In the genomic region with DNA sequence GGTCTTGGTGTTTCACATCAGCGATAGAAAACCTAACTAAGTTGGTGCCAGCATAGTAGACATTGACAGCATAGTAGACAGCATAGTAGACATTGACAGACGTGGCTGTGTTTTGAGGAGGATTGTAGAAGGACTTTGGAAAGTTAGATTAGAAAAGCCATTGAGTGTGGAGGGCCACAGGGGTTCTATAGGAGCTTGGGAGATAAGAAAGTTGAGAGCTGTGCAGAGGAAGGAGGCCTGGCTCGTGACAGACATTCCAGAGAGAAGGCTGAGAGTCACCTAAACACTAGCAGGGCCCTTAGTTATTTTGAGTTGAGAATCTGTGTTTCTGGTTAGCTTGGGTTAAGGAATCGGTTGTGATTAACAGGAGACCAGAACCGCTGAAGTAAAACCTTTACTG, we compare ENCODE assay signal across 22 mouse cellular contexts.
"Had no signal": no experiment of that assay in that cellular context is flagged by ENCODE, and none has a peak within 500 bp of the region (broad histone marks: within the 10 kb centered on the region; RNA-seq: fewer than 3 reads in every experiment).

No protein-coding gene starts in this region.

- H3K9me3 ChIP-seq: hindbrain, embryonic 15.5 days; limb, embryonic 10.5 days; liver, embryonic 13.5 days had no signal

- H3K4me2 ChIP-seq: heart, embryonic 11.5 days; heart, embryonic 13.5 days; heart, embryonic 15.5 days; hindbrain, embryonic 13.5 days; hindbrain, embryonic 15.5 days; limb, embryonic 12.5 days; liver, embryonic 11.5 days; liver, embryonic 13.5 days had no signal

- ATAC-seq: hindbrain, postnatal 0 days had no signal

- H3K27ac ChIP-seq: heart, embryonic 13.5 days; heart, embryonic 15.5 days; hindbrain, embryonic 13.5 days; hindbrain, embryonic 15.5 days; hindbrain, postnatal 0 days; layer of hippocampus, adult 2 months; left cerebral cortex, adult 2 months; limb, embryonic 10.5 days; limb, embryonic 12.5 days; liver, embryonic 13.5 days had no signal

- H3K9ac ChIP-seq: heart, embryonic 13.5 days; heart, embryonic 15.5 days; hindbrain, embryonic 13.5 days; hindbrain, embryonic 15.5 days; limb, embryonic 12.5 days; liver, embryonic 13.5 days had no signal

- H3K27me3 ChIP-seq: heart, embryonic 13.5 days; heart, embryonic 15.5 days; hindbrain, embryonic 13.5 days; hindbrain, embryonic 15.5 days; limb, embryonic 12.5 days; liver, embryonic 13.5 days had no signal

- H3K4me3 ChIP-seq: heart, embryonic 13.5 days; heart, embryonic 15.5 days; hindbrain, embryonic 13.5 days; hindbrain, embryonic 15.5 days; layer of hippocampus, adult 2 months; left cerebral cortex, adult 2 months; limb, embryonic 10.5 days; limb, embryonic 12.5 days; liver, embryonic 13.5 days had no signal

- H3K4me1 ChIP-seq: heart, embryonic 15.5 days; hindbrain, embryonic 13.5 days; hindbrain, embryonic 15.5 days; limb, embryonic 10.5 days; limb, embryonic 12.5 days; liver, embryonic 13.5 days had no signal

- DNase-seq: gastrocnemius, postnatal 14 days; gastrocnemius, postnatal 36 days; heart, adult 11 months; heart, postnatal 14 days; heart, postnatal 36 days; kidney, adult 18-20 months; kidney, adult 8-10 months; kidney, postnatal 10 days; kidney, postnatal 4 days; liver; liver, embryonic 13.5 days had no signal

- H3K36me3 ChIP-seq: heart, embryonic 13.5 days; heart, embryonic 15.5 days; hindbrain, embryonic 15.5 days; limb, embryonic 10.5 days; limb, embryonic 12.5 days; liver, embryonic 13.5 days had no signal
